Mouse (Mus musculus) spleen, postnatal 14 days (tissue): ENCODE results near the gene Brpf3.

Experiments
- DNase-seq, 2 experiments: peaks; one replicate each; pipeline ENCODE4 v3.0.0; 2021 to 2022; ENCODE audit warnings: low spot score in 2 of 2

Brpf3 gene

DNA sequence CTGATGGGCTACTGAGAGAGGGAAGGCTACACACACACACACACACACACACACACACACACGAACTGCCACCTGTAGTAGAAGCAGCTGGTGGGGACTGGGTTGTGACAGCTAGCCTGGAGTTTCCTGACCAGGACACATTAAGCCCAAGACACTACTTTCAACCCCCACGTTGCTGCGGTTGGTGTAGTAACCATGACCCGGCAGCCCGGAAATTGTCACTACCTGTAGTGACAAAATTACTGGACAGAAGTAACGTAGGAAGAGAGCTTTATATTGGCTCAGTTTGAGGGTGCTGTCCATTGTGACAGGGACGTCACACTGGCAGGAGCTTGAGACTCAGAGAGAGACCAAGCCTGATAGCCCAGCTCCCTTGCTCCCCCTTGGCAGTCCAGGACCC, 71.4 kb downstream of the Brpf3 start:
- DNase-seq: no peak

DNA sequence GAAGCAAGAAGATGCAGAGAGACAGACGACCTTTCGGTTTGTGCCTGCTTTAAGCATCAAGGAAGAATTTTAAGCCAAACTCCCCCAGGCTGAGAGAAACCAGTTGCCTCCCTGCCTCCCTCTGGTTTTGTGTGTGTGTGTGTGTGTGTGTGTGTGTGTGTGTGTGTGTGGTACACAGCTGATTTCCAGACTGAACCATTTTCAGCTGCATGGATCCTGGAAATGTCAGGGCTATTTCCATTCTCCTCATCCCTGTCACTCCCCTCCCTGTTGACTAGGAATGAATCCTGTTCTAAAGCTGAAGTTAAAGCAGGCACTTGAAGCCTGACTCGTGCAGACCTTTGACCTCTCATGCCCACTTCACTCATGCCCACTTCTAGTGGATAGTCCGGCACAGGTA, 73.3 kb downstream of the Brpf3 start:
- no peak for DNase-seq

- DNase-seq: no peak
Observed at GRCm38 (mm10) chr17:28874825-28875224, 73.9 kb downstream of the Brpf3 start.

DNA sequence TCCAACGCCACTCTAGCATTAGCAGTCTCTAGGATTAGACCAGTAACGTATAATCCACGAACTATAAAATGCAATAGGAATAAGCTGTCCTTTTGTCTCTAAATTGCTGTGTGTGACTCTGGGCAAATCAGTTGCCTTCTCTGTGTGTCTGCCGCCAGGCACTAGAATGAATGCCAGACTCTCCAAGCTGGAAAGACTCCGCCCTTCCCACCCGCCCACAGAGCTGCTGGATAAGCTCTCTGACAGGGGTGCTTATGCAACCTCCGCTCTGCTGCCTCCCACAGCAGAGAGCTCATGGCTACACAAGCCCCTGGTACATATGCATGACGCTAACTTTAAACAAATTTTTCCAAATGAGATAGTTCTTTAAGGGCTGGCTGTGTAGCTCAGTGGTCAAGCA, 74.4 kb downstream of the Brpf3 start:
- DNase-seq: no peak

- DNase-seq: no peak
Observed at GRCm38 (mm10) chr17:28876331-28876730, 75.4 kb downstream of the Brpf3 start.

- no peak for DNase-seq
Observed at GRCm38 (mm10) chr17:28876821-28877220, 75.9 kb downstream of the Brpf3 start.

- peak; percentile 49 to 68 for DNase-seq
Observed at GRCm38 (mm10) chr17:28879931-28880391, 79.1 kb downstream of the Brpf3 start.

GRCm38 (mm10) chr17:28882316-28882715, 81.4 kb downstream of the Brpf3 start:
- peak; percentile 42 to 67 for DNase-seq

DNA sequence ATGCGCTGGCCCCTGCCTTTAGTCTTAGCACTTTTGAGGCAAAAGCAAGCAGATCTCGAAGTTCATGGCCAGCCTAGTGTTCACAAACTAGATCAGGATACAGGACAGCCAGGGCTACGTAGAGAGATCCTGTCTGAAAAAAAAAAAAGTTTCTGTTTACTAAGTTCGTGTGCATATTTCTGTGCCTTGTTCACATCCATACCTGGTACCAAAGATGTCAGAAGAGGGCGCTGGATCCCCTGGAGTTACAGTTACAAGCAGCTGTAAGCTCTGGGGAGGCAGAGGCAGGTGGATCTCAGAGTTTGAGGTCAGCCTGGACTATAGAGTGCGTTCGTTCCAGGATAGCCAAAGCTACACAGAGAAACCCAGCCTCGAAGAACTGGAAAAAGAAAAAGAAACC, 81.9 kb downstream of the Brpf3 start:
- no peak for DNase-seq

DNA sequence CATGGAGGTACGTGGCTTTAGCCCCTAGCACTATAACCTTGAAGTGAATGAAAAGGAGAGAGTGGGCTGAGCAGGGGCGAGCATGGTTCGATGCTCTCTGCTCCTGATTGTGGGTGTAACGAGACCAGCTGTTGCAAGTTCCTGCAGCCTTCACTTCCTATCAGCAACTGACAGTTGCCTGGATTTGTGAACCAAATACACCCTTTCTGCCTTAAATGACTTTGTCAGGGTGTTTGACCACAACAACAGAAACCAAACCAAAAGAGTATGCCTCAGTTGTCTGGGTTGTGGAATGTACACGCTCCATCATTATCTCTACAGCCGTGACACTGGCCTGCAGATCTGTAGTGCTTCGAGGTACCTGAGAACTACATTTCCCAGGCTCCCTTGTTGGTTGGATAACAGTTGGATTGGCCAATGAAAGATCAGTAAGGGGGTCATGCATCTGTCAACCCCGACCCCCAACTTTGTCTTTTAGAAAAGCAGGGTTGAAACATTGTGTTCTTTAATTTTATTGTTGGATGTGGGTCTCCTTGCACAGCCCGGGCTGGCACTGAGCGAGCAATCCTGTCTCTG, 83.1 kb downstream of the Brpf3 start:
- no peak for DNase-seq

- no peak for DNase-seq
Observed at GRCm38 (mm10) chr17:28885231-28885630, 84.3 kb downstream of the Brpf3 start.

GRCm38 (mm10) chr17:28886266-28886665, 85.4 kb downstream of the Brpf3 start:
- no peak for DNase-seq
